Mouse (Mus musculus): ENCODE data around the gene Polg2. TPM values are rescaled to one million over a fixed set of nuclear protein-coding genes. Genes with fewer than 3 reads are reported as not detected.

Gene Polg2
- total and polyA plus RNA-seq, 3 experiments: 6.3 to 10.7 TPM; not detected in 1

GRCm38 (mm10) chr11:106770195-106770974 is 9.0 kb downstream of the Polg2 start (continued):
- TF ChIP-seq ZC3H11A (IDR thresholded peaks at IDR 0.05; ENCODE audit: low read depth, low read length): peak; percentile 62
- no peak for TF ChIP-seq CHD2 (IDR thresholded peaks at IDR 0.05; ENCODE audit: low read length)
- peak; percentile 76 for TF ChIP-seq TAL1 (IDR thresholded peaks at IDR 0.05; ENCODE audit: low read length)
- 0 out of 2 replicates have a peak, but pooled peaks have one; percentile 18 for TF ChIP-seq NELFE (IDR thresholded peaks at IDR 0.05; ENCODE audit: low read depth, low read length)
- no peak for TF ChIP-seq MAZ (IDR thresholded peaks at IDR 0.05; ENCODE audit: low read depth, low read length)

GRCm38 (mm10) chr11:106767516-106767915 is 11.8 kb downstream of the Polg2 start:
- Histone ChIP-seq H3K4me3 (ENCODE audit: control insufficient read depth in 1 of 2, insufficient read depth in 1 of 2, low read depth in 2 of 2, low read length in 2 of 2) (no peak overlapping the region), H3K36me3 (ENCODE audit: control insufficient read depth in 1 of 2, insufficient read depth in 2 of 2, low read length in 2 of 2) (peaks cover 21 to 37% of the 10 kb centered on the region in 2 experiments), H3K27ac (ENCODE audit: control insufficient read depth, low read depth, low read length) (no peak overlapping the region), H3K27me3 (ENCODE audit: control insufficient read depth in 1 of 2, insufficient read depth in 2 of 2, low read length in 2 of 2) (no peaks in the 10 kb centered on the region), H3K4me1 (ENCODE audit: control insufficient read depth in 1 of 2, insufficient read depth in 2 of 2, low read length in 2 of 2) (peaks cover 22 to 26% of the 10 kb centered on the region in 2 experiments), H3K9me3 (replicated peaks; ENCODE audit: insufficient read depth, low read length) (no peaks in the 10 kb centered on the region), H3K9ac (ENCODE audit: control insufficient read depth, low read depth, low read length, poor library complexity, severe bottlenecking) (no peak overlapping the region), H3K79me2 (ENCODE audit: control insufficient read depth, insufficient read depth, low read length, poor library complexity) (no peaks in the 10 kb centered on the region)
- TF ChIP-seq RAD21 (IDR thresholded peaks at IDR 0.05; ENCODE audit: low read depth, low read length) (peak; percentile 28), CHD1 (IDR thresholded peaks at IDR 0.05; ENCODE audit: low read depth, low read length) (no peak), UBTF (IDR thresholded peaks at IDR 0.05; ENCODE audit: borderline replicate concordance, insufficient read depth, low read depth, low read length) (no peak), POLR2A (IDR thresholded peaks at IDR 0.05; ENCODE audit: control insufficient read depth in 1 of 2, insufficient read depth in 1 of 2, low read depth in 1 of 2, low read length in 2 of 2, poor library complexity in 1 of 2) (no peak), CTCF (IDR thresholded peaks at IDR 0.05 in 2 of 3, conservative IDR thresholded peaks at IDR 0.05 in 1 of 3; ENCODE audit: control insufficient read depth in 1 of 3, insufficient read depth in 1 of 3, low read depth in 2 of 3, low read length in 3 of 3, poor library complexity in 1 of 3, severe bottlenecking in 1 of 3) (peak; percentile 35 to 41 (median 37)), ZC3H11A (IDR thresholded peaks at IDR 0.05; ENCODE audit: low read depth, low read length) (0 out of 2 replicates have a peak, but pooled peaks have one; percentile 12), ZNF384 (IDR thresholded peaks at IDR 0.05; ENCODE audit: low read depth, low read length) (peak; percentile 29; the same call in 1 of the 2 replicates), MYC (IDR thresholded peaks at IDR 0.05; ENCODE audit: low read depth, low read length) (no peak), POLR2AphosphoS2 (IDR thresholded peaks at IDR 0.05; ENCODE audit: low read length) (no peak), GATA1 (IDR thresholded peaks at IDR 0.05; ENCODE audit: low read depth, low read length) (no peak)
- no peak for DNase-seq (ENCODE audit: low read depth, low spot score)

GRCm38 (mm10) chr11:106766611-106767162 is 12.7 kb downstream of the Polg2 start:
- H3K9ac ChIP-seq (ENCODE audit: control insufficient read depth, low read depth, low read length, poor library complexity, severe bottlenecking): no peak overlapping the region
- H3K9me3 ChIP-seq (replicated peaks; ENCODE audit: insufficient read depth, low read length): no peaks in the 10 kb centered on the region
- no peak for TF ChIP-seq BHLHE40 (IDR thresholded peaks at IDR 0.05; ENCODE audit: borderline replicate concordance, low read depth, low read length)
- TF ChIP-seq ZMIZ1 (IDR thresholded peaks at IDR 0.05; ENCODE audit: low read depth, low read length): no peak
- TF ChIP-seq RCOR1 (IDR thresholded peaks at IDR 0.05; ENCODE audit: low read depth, low read length): no peak
- no peak for TF ChIP-seq TCF12 (IDR thresholded peaks at IDR 0.05; ENCODE audit: low read depth, low read length)
- TF ChIP-seq SIN3A (IDR thresholded peaks at IDR 0.05; ENCODE audit: low read length): no peak
- no peak for TF ChIP-seq POLR2A (IDR thresholded peaks at IDR 0.05; ENCODE audit: control insufficient read depth in 1 of 2, insufficient read depth in 1 of 2, low read depth in 1 of 2, low read length in 2 of 2, poor library complexity in 1 of 2)
- no peak for TF ChIP-seq MYC (IDR thresholded peaks at IDR 0.05; ENCODE audit: low read depth, low read length)
- no peak for TF ChIP-seq JUND (IDR thresholded peaks at IDR 0.05; ENCODE audit: low read depth, low read length)
- TF ChIP-seq ELF1 (IDR thresholded peaks at IDR 0.05; ENCODE audit: low read depth, low read length): no peak
- no peak for TF ChIP-seq MAX (IDR thresholded peaks at IDR 0.05; ENCODE audit: low read length)
- no peak for TF ChIP-seq USF2 (IDR thresholded peaks at IDR 0.05; ENCODE audit: borderline replicate concordance in 1 of 2, insufficient read depth in 1 of 2, low read depth in 1 of 2, low read length in 2 of 2)
- TF ChIP-seq GABPA (IDR thresholded peaks at IDR 0.05; ENCODE audit: low read depth, low read length): no peak
- no peak for TF ChIP-seq UBTF (IDR thresholded peaks at IDR 0.05; ENCODE audit: borderline replicate concordance, insufficient read depth, low read depth, low read length)
- TF ChIP-seq MYB (IDR thresholded peaks at IDR 0.05; ENCODE audit: low read depth, low read length): no peak
- TF ChIP-seq CHD2 (IDR thresholded peaks at IDR 0.05; ENCODE audit: low read length): no peak
- TF ChIP-seq NELFE (IDR thresholded peaks at IDR 0.05; ENCODE audit: low read depth, low read length): no peak
- no peak for TF ChIP-seq TAL1 (IDR thresholded peaks at IDR 0.05; ENCODE audit: low read length)
- no peaks in the 10 kb centered on the region for H3K27me3 ChIP-seq (ENCODE audit: control insufficient read depth in 1 of 2, insufficient read depth in 2 of 2, low read length in 2 of 2)
- H3K36me3 ChIP-seq (ENCODE audit: control insufficient read depth in 1 of 2, insufficient read depth in 2 of 2, low read length in 2 of 2): peaks cover 19 to 40% of the 10 kb centered on the region in 2 experiments
- no peak overlapping the region for H3K27ac ChIP-seq (ENCODE audit: control insufficient read depth, low read depth, low read length)
- peaks cover 24 to 29% of the 10 kb centered on the region in 2 experiments for H3K4me1 ChIP-seq (ENCODE audit: control insufficient read depth in 1 of 2, insufficient read depth in 2 of 2, low read length in 2 of 2)
- H3K79me2 ChIP-seq (ENCODE audit: control insufficient read depth, insufficient read depth, low read length, poor library complexity): no peaks in the 10 kb centered on the region
- no peak overlapping the region for H3K4me3 ChIP-seq (ENCODE audit: control insufficient read depth in 1 of 2, insufficient read depth in 1 of 2, low read depth in 2 of 2, low read length in 2 of 2)
- DNase-seq (ENCODE audit: low read depth, low spot score): no peak

All from MEL (cell line).